Mouse (Mus musculus) small intestine, adult 2 months (tissue): ENCODE results near the gene Adk.

Experiments
- CTCF ChIP-seq: fragments of 200-500 bp; IDR thresholded peaks from 2 replicates; pipeline ENCODE4 v1.5.1; 2012; ENCODE audit warnings: low read depth, mild to moderate bottlenecking, control low read depth, inconsistent platforms, low read length, moderate library complexity, mixed read lengths; ENCODE audit not compliant: insufficient replicate concordance, insufficient read length; ENCODE audit errors: extremely low read depth
- POLR2A ChIP-seq: fragments of 200-500 bp; IDR thresholded peaks from 2 replicates; pipeline ENCODE4 v1.6.1; 2012; ENCODE audit warnings: low read depth, mild to moderate bottlenecking, control low read depth, inconsistent platforms, low read length, moderate library complexity

GRCm38 (mm10) chr14:21223456-21223855 is 171.1 kb downstream of the Adk start:
- TF ChIP-seq CTCF (no peak), POLR2A (no peak)
